Mouse (Mus musculus) kidney, postnatal 4 days (tissue): ENCODE measurements at regions not wholly inside any gene's neighbourhood (a gene's known extent, or its start where the extent isn't known, plus 50 kb on each side); places are given as distances from the start of the nearest gene placed in this dataset.
"Not testable (repeated sequence)": the region's sequence is repeated elsewhere in the genome, so short reads cannot be mapped to it uniquely, and the experiment has no call there.

Source experiments
- DNase-seq, 2 experiments: peaks; one replicate each; pipeline ENCODE4 v3.0.0; 2021; ENCODE audit warnings: mixed read lengths in 2 of 2

- DNase-seq, result no peak
These were observed 167.1 kb downstream of the Htr7 start for GRCm38 (mm10) chr19:35890191-35890590.

DNA sequence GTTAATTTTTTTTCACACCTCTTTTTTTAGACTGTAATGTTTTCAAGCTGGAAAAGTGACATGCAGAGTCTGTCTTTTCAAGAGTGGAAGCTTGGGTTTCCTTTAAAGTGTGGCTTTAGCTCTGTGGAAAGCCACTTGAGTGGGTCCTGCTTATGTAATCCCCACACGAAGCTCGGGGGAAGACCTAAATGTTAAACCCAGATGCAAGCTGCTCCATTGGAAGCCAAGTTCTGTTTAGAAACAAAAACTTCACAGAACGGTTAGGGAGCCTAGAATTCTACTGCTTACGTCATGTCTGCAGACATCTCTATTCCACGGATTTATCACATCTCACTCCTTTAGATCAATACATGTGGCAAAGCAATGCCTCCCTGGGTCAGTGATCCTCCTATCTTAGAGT lies 171.0 kb downstream of the Htr7 start:
- DNase-seq, result no peak

- no peak for DNase-seq
These were observed 175.4 kb downstream of the Htr7 start for GRCm38 (mm10) chr19:35881810-35882485.

GRCm38 (mm10) chr19:35875464-35875863 lies 181.8 kb downstream of the Htr7 start:
- no peak for DNase-seq

DNA sequence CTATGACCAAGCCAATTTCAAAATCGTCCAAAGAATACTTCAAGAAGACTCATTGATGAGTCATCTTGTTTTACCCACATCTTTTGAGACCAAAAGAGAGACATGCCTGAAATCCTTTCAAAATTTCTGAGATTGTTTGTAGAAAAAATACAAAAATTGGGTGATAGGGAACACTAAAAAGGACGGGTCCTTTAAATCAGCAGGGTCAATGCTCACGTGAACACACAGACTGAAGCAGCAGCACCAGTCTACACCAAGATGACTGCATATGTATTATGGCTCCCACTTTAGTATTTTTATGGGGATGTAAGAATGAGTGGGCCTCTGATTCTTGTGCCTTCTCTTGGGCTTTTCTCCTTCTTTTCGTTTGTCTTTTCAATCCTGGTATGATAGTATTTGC lies 186.6 kb downstream of the Htr7 start:
- DNase-seq, result no peak

- DNase-seq, result no peak
These were observed 188.8 kb downstream of the Htr7 start for GRCm38 (mm10) chr19:35868543-35868942.

- DNase-seq, result no peak
These were observed 194.3 kb downstream of the Htr7 start for GRCm38 (mm10) chr19:35863049-35863448.

- DNase-seq, result peak in 1 of 2 experiments; percentile 5
These were observed 195.9 kb downstream of the Htr7 start for GRCm38 (mm10) chr19:35861421-35861820.

DNA sequence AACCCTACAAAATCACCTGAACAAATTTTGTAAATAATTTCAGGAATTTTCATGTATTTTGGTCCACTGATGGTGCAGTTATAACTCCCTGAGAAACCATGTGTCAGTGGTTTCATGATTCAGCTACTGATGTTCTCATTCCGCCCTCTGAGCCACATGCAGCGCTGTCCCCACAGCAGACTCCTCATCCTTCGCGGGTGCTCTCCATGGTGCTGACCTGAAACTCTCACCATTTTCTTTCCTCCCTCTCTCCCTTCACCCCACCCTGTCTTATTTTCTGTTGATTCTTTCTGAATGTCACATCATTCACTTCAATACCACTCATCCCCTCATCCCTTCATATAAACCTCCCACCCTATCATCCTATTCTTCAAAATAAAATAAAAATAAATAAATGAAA lies 224.3 kb downstream of the Htr7 start:
- peak; percentile 67 to 70 for DNase-seq

- no peak for DNase-seq
These were observed 231.2 kb downstream of the Htr7 start for GRCm38 (mm10) chr19:35826074-35826473.

DNA sequence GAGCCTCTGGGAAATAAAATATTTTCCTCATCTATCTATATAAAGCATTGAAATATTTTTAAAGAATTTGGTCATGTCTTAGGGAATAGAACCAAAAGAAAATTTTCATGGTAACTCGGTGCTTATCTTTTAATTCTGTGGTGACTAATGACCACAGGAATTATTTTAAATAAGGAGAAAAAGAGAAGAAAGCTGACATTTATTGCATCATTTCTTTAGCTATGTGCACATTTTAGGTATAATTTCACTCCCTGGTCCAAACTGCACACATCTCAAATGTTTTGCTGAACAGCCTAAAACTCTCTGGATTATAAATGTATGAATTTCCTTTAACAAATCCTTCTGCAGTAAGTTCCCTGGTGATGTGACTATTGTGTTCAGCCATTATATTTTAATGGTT lies 237.7 kb downstream of the Htr7 start:
- no peak for DNase-seq

DNA sequence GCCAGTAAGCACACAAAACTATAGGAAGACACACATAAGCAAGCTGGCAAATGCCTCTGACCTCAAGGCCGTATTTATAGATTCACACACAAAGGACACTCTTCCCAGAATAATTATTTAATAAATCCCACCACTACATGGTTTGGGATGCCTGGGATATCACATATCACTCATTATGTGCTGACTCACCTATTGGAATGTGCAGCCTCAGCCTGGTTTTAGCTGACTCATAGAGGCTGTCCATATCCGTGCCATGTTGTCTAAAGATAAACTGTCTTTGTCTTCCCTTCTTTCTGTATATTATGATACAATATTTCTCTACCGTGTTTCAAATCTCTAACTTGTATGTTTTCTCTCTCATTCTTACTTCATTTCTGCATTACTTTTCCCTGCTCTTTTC lies 262.6 kb downstream of the Htr7 start:
- DNase-seq, result no peak

- DNase-seq, result no peak
These were observed 269.9 kb downstream of the Htr7 start for GRCm38 (mm10) chr19:35787246-35788021.

- DNase-seq, result not testable (repeated sequence)
These were observed 295.6 kb downstream of the Htr7 start for GRCm38 (mm10) chr19:35761750-35762149.

- no peak for DNase-seq
These were observed 297.6 kb downstream of the Htr7 start for GRCm38 (mm10) chr19:35759701-35760100.

DNA sequence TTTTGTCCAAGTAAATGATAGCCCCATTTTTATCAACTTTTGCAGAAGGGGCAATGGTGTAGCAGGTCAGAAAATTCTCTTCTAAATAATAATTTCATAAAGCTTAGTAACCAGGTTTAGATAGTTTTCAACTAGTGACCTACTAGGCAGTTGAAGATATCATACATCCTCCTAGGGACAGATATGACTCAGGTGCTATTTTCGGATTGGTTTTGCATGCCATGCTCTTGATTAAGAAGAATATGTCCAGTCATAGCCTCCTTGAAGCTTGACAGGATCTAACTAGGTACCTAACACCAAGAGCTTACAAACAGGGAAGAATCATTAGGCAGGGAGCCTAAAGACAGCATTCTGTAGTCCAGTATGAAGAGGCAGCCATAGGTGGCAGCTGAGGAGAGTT lies 301.8 kb downstream of the Htr7 start:
- no peak for DNase-seq

GRCm38 (mm10) chr19:35735754-35736153 lies 321.6 kb downstream of the Htr7 start:
- DNase-seq, result no peak

DNA sequence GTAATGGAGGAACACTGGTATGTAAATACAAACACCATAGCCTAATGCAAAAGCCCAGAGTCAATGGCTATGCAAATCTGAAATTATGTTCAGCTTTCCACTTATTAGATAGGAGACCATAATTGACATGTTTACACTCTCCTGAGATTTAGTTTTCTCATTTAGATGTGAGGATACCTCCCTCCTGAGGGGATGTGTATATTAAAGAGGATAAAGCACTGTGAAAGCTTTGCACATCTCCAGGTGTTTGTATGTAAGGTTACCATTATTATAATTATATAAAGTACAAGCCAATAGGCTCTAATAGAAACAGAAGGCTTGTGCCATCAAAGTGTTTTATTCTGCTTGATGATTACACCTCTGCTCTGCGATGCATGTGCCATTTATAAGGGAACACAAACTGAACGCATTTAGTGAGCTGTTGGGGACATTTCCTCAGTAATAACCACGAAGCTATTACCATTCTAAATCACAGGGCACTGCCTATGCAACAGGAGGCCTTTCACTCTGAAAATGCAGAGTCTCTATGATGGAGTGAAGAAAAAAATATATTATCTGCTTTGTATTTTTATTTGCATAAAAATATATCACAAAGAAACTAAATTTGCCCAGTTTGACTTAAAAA lies 328.8 kb downstream of the Htr7 start:
- no peak for DNase-seq
